Mouse (Mus musculus) adrenal gland, adult 2 months (tissue): ENCODE measurements around the gene Enkd1. TPM values are rescaled to one million over a fixed set of nuclear protein-coding genes. Genes with fewer than 3 reads are reported as not detected.

ENCODE experiments used
- DNase-seq: peaks from one replicate; pipeline ENCODE4 v3.0.0; 2021
- long read RNA-seq: library from polyadenylated mRNA; stranded (forward); transcript quantifications from one replicate; pipeline ENCODE4 v2.0.0, GENCODE M21; 2021
- polyA plus RNA-seq: library from polyadenylated mRNA; depleted of rRNA; stranded (reverse); fragments of >200 nt; gene quantifications from 2 replicates; pipeline ENCODE4 v1.2.3, GENCODE M21; 2012; rRNA removed
- total RNA-seq, 2 experiments: library from RNA; stranded (reverse); gene quantifications; 2 replicates each; pipeline ENCODE4 v1.2.3; 2021

Gene Enkd1
- 1 to 10 TPM; 2.9 to 6.8 TPM for total RNA-seq
- polyA plus RNA-seq, result 9.7 and 12.9 TPM in 2 replicates
- long read RNA-seq, partial matches to known transcripts, result 0 of 2 reads
- long read RNA-seq, other reads (novel, unspliced or antisense), result 2 of 2 reads

GRCm38 (mm10) chr8:105707498-105708403 is at the start of gene Enkd1, which contains the start of gene 4933405L10Rik:
Gene Enkd1, minus strand, starts transcription at chr8:105708210.
Gene 4933405L10Rik, plus strand, starts transcription at chr8:105707655.
- DNase-seq, result peak; percentile 91

- DNase-seq, result no peak
Measured at GRCm38 (mm10) chr8:105754688-105755087, 46.7 kb upstream of the Enkd1 start.

GRCm38 (mm10) chr8:105753916-105754315 is 45.9 kb upstream of the Enkd1 start:
- no peak for DNase-seq

- DNase-seq, result peak; percentile 88
Measured at GRCm38 (mm10) chr8:105750606-105751005, 42.6 kb upstream of the Enkd1 start.

GRCm38 (mm10) chr8:105743301-105743700 is 35.3 kb upstream of the Enkd1 start:
- DNase-seq, result no peak

- DNase-seq, result no peak
Measured at GRCm38 (mm10) chr8:105739216-105739615, 31.2 kb upstream of the Enkd1 start.

GRCm38 (mm10) chr8:105732186-105732585 is 24.2 kb upstream of the Enkd1 start:
- DNase-seq, result no peak

- DNase-seq, result peak; percentile 57
Measured at GRCm38 (mm10) chr8:105727397-105728124, 19.6 kb upstream of the Enkd1 start.

GRCm38 (mm10) chr8:105725726-105726125 is 17.7 kb upstream of the Enkd1 start:
- DNase-seq, result no peak

GRCm38 (mm10) chr8:105722861-105723260 is 14.9 kb upstream of the Enkd1 start:
- DNase-seq, result no peak

- no peak for DNase-seq
Measured at GRCm38 (mm10) chr8:105719637-105720036, 11.6 kb upstream of the Enkd1 start.

- DNase-seq, result no peak
Measured at GRCm38 (mm10) chr8:105716302-105716945, 8.4 kb upstream of the Enkd1 start.

GRCm38 (mm10) chr8:105715042-105715441 is 7.0 kb upstream of the Enkd1 start:
- no peak for DNase-seq

GRCm38 (mm10) chr8:105714139-105714538 is 6.1 kb upstream of the Enkd1 start:
- peak; percentile 85 for DNase-seq

- no peak for DNase-seq
Measured at GRCm38 (mm10) chr8:105712286-105712685, 4.3 kb upstream of the Enkd1 start.

GRCm38 (mm10) chr8:105709317-105709716 is 1.3 kb upstream of the Enkd1 start:
- no peak for DNase-seq

GRCm38 (mm10) chr8:105708675-105709074 is 665 bp upstream of the Enkd1 start:
- no peak for DNase-seq

GRCm38 (mm10) chr8:105706426-105706825 is 1.6 kb downstream of the Enkd1 start:
- no peak for DNase-seq

- no peak for DNase-seq
Measured at GRCm38 (mm10) chr8:105704955-105705354, 3.1 kb downstream of the Enkd1 start.

GRCm38 (mm10) chr8:105704146-105704812 is 3.7 kb downstream of the Enkd1 start:
- DNase-seq, result no peak

- DNase-seq, result no peak
Measured at GRCm38 (mm10) chr8:105702731-105703415, 5.1 kb downstream of the Enkd1 start.
